Mouse (Mus musculus) heart, adult 9 months (tissue): ENCODE results near the gene Milr1.

Experiments
- DNase-seq, 2 experiments: peaks; one replicate each; pipeline ENCODE4 v3.0.0; 2022; ENCODE audit warnings: low spot score in 2 of 2

Milr1 gene

DNA sequence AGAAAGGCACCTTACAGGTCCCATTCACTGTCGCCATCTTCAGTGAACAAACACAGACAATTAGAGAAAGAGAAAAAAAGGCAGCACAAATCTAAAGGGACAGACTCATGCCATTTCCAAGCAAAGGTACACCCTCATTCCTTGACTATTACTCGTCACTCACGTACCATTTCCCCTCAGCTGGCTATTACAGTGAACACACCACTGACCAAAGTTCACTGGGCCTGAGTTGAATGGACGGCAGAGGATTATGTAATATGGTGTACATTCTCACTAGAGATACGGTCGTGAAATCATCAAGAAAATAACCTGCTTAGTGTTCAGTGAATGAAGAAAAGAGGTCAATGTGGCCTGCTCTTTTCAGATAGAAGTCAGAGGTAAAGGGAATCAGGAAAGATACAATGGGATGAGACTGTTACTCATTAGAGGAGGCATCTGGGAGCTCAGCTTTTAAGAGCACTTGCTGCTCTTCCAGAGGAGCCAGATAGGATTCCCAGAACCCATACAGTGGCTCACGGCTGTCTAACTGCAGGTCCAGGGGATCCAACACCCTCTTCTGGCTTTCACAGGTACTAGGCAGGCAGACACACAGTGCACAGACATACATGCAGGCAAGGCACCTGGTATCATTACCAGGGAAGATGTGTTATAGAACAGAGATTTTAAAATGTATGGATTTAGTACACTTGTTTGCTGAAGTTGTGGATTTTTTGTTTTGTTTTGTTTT, 61.5 kb downstream of the Milr1 start:
- no peak for DNase-seq

DNA sequence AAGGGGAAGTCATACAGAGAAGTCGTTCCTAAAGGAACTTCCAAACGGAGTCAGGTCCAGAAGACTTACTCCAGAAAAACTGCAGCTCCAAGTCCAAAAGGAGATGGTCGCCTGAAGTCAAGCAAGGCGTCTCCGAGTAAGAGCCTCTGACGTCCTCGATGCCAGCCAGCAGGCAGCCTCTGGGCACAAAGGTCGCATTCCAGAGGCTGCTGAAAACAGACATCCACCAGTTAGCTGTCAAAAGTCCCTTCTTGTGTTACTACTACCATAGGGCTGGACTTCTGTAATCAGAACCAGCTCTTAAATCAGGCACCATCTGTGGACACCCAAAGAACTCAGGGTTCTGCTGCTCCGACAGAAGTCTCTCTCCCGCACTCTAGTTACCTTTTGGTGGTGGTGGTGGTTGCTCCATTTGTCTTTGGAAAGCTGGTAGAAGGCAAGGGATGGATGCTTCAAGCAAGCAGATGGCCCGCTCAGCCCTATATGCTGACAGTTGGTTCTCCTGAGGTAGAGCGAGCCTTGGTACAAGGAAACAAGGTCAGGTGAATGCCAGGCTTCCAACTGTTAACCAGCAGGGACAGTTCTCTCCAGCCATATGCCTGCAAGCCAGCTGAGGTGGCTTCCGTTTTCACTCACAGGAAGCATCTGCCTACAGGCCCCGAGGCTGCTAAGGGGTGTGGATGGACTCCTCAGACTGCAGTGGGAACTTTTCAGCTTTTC, 63.7 kb downstream of the Milr1 start:
- no peak for DNase-seq

DNA sequence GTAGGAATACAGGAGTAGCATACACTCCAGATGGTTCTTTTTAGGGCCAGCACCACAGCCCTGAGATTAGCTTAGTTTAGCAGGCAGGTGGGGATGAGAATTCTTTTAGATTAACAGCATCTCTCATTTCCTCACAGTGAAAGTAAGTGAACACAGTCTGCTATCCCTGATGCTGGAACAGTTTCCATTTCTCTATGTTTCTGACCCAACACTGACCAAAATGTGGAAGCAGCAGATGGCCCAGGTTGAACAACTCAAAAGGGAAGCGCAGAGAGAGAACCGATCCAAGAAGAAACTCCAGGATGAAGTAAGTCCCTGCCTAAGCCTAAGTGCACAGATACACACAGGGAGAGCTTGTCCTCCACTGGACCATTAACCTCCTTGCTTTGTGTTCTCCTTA, 64.3 kb downstream of the Milr1 start:
- no peak for DNase-seq

DNA sequence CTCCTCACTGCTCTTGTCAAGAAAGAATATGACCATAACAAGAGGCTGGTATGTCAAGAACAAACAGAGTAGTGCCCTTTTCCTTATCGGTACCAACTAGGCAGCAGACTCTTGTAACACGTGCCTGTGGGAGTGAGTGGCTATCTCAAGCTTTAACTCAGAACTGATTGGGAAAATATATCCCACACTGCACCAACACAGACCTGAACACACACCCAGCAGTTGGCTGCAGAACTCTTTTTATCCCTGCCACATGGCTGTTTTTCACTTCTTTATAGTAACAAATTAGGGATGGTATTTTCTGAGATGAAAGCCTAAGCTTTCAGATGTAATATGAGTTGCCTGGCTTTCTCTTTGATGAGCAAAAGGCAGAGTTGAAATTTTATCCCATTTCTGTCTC, 64.7 kb downstream of the Milr1 start:
- DNase-seq = no peak

DNA sequence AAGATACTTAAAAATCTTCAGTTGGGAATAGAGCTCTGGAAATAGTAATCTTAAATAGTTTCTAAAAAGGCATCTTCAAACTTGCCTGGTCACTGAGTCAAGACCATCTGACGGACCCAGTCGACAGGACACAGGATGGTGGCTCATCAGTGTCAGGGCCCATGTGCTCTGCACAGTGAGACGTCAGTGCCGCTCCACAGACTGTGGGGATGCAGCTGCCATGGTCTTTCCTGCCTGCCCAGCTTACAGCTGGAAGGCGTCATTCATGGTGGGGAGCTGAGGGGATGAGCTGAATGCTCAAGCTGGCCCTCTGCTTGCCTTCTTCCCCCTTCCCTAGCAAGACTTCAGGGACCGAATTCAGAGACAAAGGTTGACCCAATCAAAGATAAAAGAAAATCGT, 65.3 kb downstream of the Milr1 start:
- DNase-seq = no peak

DNA sequence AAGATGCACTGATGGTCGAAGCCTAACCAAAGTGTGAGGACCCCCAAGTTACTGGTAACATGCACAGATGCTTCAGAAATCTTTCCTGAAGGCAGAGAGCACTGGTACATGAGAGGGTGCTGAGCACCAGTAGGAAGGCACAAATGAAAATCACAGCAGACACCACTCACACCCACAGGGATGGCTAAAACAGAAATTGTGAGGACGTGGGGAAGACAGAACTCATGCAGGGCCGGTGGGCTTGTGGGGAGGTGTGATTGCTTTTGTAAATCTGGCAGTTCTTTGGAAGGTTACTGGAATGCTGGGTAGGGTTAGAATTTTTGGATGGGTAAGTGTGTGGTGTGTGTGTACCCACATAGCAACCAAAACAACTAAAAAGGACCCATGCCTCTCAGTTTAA, 66.1 kb downstream of the Milr1 start:
- DNase-seq = no peak

DNA sequence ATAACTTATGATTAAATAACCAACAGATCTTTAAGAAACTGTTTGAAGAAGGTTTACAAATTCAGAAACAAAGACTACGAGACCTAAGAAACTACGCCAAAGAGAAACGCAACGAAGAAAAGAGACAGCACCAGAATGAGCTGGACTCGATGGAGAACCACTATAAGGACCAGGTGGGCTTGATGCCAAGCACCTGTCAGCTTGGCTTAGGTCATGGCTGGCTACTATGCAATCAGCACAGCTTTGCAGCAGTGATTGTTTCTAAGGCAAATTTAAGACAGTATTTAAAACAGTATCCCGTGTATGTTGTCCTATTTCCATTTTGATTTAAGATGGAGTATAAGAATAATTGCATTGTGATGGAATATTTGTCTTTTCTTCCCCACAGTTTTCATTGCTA, 66.8 kb downstream of the Milr1 start:
- DNase-seq = no peak

DNA sequence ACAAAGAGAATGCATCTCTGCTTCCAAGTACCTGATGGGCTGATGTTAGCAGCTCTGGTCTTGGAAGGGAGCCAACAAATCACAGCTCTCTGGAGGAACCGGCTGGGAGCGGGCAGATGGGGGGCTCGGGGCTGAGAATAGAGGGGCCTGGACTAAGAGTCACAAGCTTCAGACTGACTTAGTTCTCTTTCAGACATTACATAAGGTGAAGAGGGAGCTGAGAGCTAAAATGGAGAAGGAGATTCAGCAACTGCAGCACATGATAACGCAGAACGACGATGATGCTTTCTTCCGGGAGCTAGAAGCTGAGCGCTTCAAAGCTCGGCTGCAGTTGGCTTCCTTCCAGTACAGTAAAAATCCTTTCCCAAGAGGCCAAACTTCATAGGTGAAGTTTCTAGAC, 67.3 kb downstream of the Milr1 start:
- no peak for DNase-seq
